Mouse (Mus musculus) lung, embryonic 15.5 days (tissue): Measurements from ENCODE around the gene Micall1. TPM values are rescaled to one million over a fixed set of nuclear protein-coding genes. Genes with fewer than 3 reads are reported as not detected.

Experiments used
- ATAC-seq: fragments of 200-750 bp; cut with Nextera tagmentation; 2 replicates; pipeline ENCODE4 v1.8.0; 2017; ENCODE audit warnings: moderate number of reproducible peaks, borderline replicate concordance; ENCODE audit not compliant: low FRiP score, low TSS enrichment; ENCODE audit errors: extremely low read depth
- H3K27ac ChIP-seq: fragments of 300-500 bp; sonication (generic); 2 replicates; pipeline ENCODE4 v1.5.1; 2015; ENCODE audit warnings: moderate library complexity, mild to moderate bottlenecking, inconsistent platforms
- H3K27me3 ChIP-seq: fragments of 300-500 bp; sonication (generic); 2 replicates; pipeline ENCODE4 v1.6.1; 2015; ENCODE audit warnings: inconsistent platforms
- H3K36me3 ChIP-seq: fragments of 300-500 bp; sonication (generic); 2 replicates; pipeline ENCODE4 v1.6.1; 2015; ENCODE audit warnings: inconsistent platforms
- H3K4me1 ChIP-seq: fragments of 300-500 bp; sonication (generic); 2 replicates; pipeline ENCODE4 v1.6.1; 2015; ENCODE audit warnings: inconsistent platforms
- H3K4me2 ChIP-seq: fragments of 300-500 bp; sonication (generic); 2 replicates; pipeline ENCODE4 v1.6.1; 2015; ENCODE audit warnings: inconsistent platforms, mild to moderate bottlenecking, moderate library complexity
- H3K4me3 ChIP-seq: fragments of 300-500 bp; sonication (generic); 2 replicates; pipeline ENCODE4 v1.5.1; 2015; ENCODE audit warnings: mild to moderate bottlenecking, inconsistent platforms
- H3K9ac ChIP-seq: fragments of 300-500 bp; sonication (generic); 2 replicates; pipeline ENCODE4 v1.6.1; 2015; ENCODE audit warnings: inconsistent platforms
- H3K9me3 ChIP-seq: fragments of 300-500 bp; sonication (generic); 2 replicates; pipeline ENCODE4 v1.6.1; 2016; ENCODE audit warnings: inconsistent platforms
- WGBS: fragments of 180-500 bp; shearing (Covaris S2); methylation state at CpG from one replicate; pipeline ENCODE4 v1.1.7; 2015; 5-methylcytosine and 5-hydroxymethylcytosine counted together
- polyA plus RNA-seq: library from polyadenylated mRNA; unstranded; fragments of >200 nt; fragmentation: Nextera tagmentation; extraction: Ambion mirVana; gene quantifications from 2 replicates; pipeline ENCODE4 v1.2.1, GENCODE M21; 2015

Gene Micall1
- polyA plus RNA-seq, 1 experiment from 2014 or later = 8.8 TPM

GRCm38 (mm10) chr15:79119491-79119890, 10.8 kb downstream of the Micall1 start:
- H3K27ac ChIP-seq = no peak overlapping the region
- no peaks in the 10 kb centered on the region; the same call in 1 of the 2 replicates for H3K4me1 ChIP-seq
- no peak overlapping the region for H3K4me3 ChIP-seq
- peaks cover 39% of the 10 kb centered on the region for H3K36me3 ChIP-seq
- no peak overlapping the region for H3K4me2 ChIP-seq
- ATAC-seq = no peak
- 80% methylated on average over 9 of the region's 9 CpGs for WGBS
- no peaks in the 10 kb centered on the region for H3K27me3 ChIP-seq
- H3K9me3 ChIP-seq = no peaks in the 10 kb centered on the region
- no peak overlapping the region for H3K9ac ChIP-seq

- Histone ChIP-seq H3K27ac (no peak overlapping the region), H3K4me2 (no peak overlapping the region), H3K36me3 (peaks cover 40% of the 10 kb centered on the region), H3K4me1 (no peaks in the 10 kb centered on the region), H3K27me3 (no peaks in the 10 kb centered on the region), H3K9ac (no peak overlapping the region), H3K4me3 (no peak overlapping the region), H3K9me3 (no peaks in the 10 kb centered on the region)
- 89% methylated on average over 4 of the region's 4 CpGs for WGBS
- ATAC-seq = no peak
Measured at GRCm38 (mm10) chr15:79122119-79122518, 13.4 kb downstream of the Micall1 start.

GRCm38 (mm10) chr15:79122546-79122945, 13.8 kb downstream of the Micall1 start:
- H3K9me3 ChIP-seq = no peaks in the 10 kb centered on the region
- H3K27ac ChIP-seq = no peak overlapping the region
- H3K9ac ChIP-seq = no peak overlapping the region
- peaks cover 45% of the 10 kb centered on the region for H3K36me3 ChIP-seq
- H3K27me3 ChIP-seq = no peaks in the 10 kb centered on the region
- 83% methylated on average over 13 of the region's 13 CpGs for whole genome bisulfite sequencing
- H3K4me1 ChIP-seq = no peaks in the 10 kb centered on the region
- no peak overlapping the region for H3K4me2 ChIP-seq
- no peak for ATAC-seq
- H3K4me3 ChIP-seq = no peak overlapping the region

- Histone ChIP-seq H3K9me3 (no peaks in the 10 kb centered on the region), H3K9ac (no peak overlapping the region), H3K27ac (no peak overlapping the region), H3K4me2 (no peak overlapping the region), H3K4me3 (no peak overlapping the region), H3K36me3 (peaks cover 53% of the 10 kb centered on the region), H3K27me3 (no peaks in the 10 kb centered on the region), H3K4me1 (no peaks in the 10 kb centered on the region)
- 80% methylated on average over 6 of the region's 6 CpGs for whole genome bisulfite sequencing
- no peak for ATAC-seq
Measured at GRCm38 (mm10) chr15:79123751-79124150, 15.1 kb downstream of the Micall1 start.

GRCm38 (mm10) chr15:79124331-79124875, 15.7 kb downstream of the Micall1 start:
- H3K9me3 ChIP-seq = no peaks in the 10 kb centered on the region
- peaks cover 49% of the 10 kb centered on the region for H3K36me3 ChIP-seq
- no peak overlapping the region for H3K4me3 ChIP-seq
- no peak overlapping the region for H3K9ac ChIP-seq
- no peak for ATAC-seq
- no peaks in the 10 kb centered on the region for H3K27me3 ChIP-seq
- WGBS = 75% methylated on average over 10 of the region's 10 CpGs
- no peaks in the 10 kb centered on the region for H3K4me1 ChIP-seq
- no peak overlapping the region for H3K27ac ChIP-seq
- no peak overlapping the region for H3K4me2 ChIP-seq

GRCm38 (mm10) chr15:79126217-79126932, 17.7 kb downstream of the Micall1 start:
- 79% methylated on average over 13 of the region's 13 CpGs for WGBS
- Histone ChIP-seq H3K4me1 (no peaks in the 10 kb centered on the region), H3K27ac (no peak overlapping the region), H3K4me2 (no peak overlapping the region), H3K9ac (no peak overlapping the region), H3K27me3 (no peaks in the 10 kb centered on the region), H3K9me3 (no peaks in the 10 kb centered on the region), H3K36me3 (peaks cover 59% of the 10 kb centered on the region), H3K4me3 (no peak overlapping the region)
- ATAC-seq = no peak

GRCm38 (mm10) chr15:79127101-79127500, 18.4 kb downstream of the Micall1 start:
- Histone ChIP-seq H3K27me3 (no peaks in the 10 kb centered on the region), H3K4me3 (no peak overlapping the region), H3K4me1 (no peaks in the 10 kb centered on the region), H3K9me3 (no peaks in the 10 kb centered on the region), H3K36me3 (peaks cover 65% of the 10 kb centered on the region), H3K9ac (no peak overlapping the region), H3K4me2 (no peak overlapping the region), H3K27ac (no peak overlapping the region)
- WGBS = 91% methylated on average over 12 of the region's 12 CpGs
- ATAC-seq = no peak

- no peaks in the 10 kb centered on the region for H3K9me3 ChIP-seq
- no peaks in the 10 kb centered on the region for H3K27me3 ChIP-seq
- H3K4me1 ChIP-seq = no peaks in the 10 kb centered on the region
- WGBS = 96% methylated on average over 5 of the region's 5 CpGs
- no peak overlapping the region for H3K27ac ChIP-seq
- ATAC-seq = no peak
- H3K4me3 ChIP-seq = no peak overlapping the region
- H3K36me3 ChIP-seq = peaks cover 73% of the 10 kb centered on the region
- no peak overlapping the region for H3K9ac ChIP-seq
- no peak overlapping the region for H3K4me2 ChIP-seq
Measured at GRCm38 (mm10) chr15:79128208-79128607, 19.5 kb downstream of the Micall1 start.

GRCm38 (mm10) chr15:79129311-79129710, 20.6 kb downstream of the Micall1 start:
- Histone ChIP-seq H3K27ac (no peak overlapping the region), H3K27me3 (no peaks in the 10 kb centered on the region), H3K9ac (no peak overlapping the region), H3K36me3 (peaks cover 74% of the 10 kb centered on the region), H3K4me2 (no peak overlapping the region), H3K4me3 (no peak overlapping the region), H3K9me3 (no peaks in the 10 kb centered on the region), H3K4me1 (no peaks in the 10 kb centered on the region)
- no peak for ATAC-seq
- WGBS = 69% methylated on average over 7 of the region's 7 CpGs

- peaks cover 70% of the 10 kb centered on the region for H3K36me3 ChIP-seq
Measured at GRCm38 (mm10) chr15:79130782-79131181, 22.1 kb downstream of the Micall1 start.

GRCm38 (mm10) chr15:79131442-79131841, 22.7 kb downstream of the Micall1 start:
- no peak overlapping the region for H3K9ac ChIP-seq
- 0 out of 2 replicates have a peak, but pooled peaks have one; percentile 10 for ATAC-seq
- H3K27me3 ChIP-seq = no peaks in the 10 kb centered on the region
- H3K9me3 ChIP-seq = no peaks in the 10 kb centered on the region
- H3K36me3 ChIP-seq = peaks cover 66% of the 10 kb centered on the region
- peak overlapping the region; percentile 27; the same call in 1 of the 2 replicates for H3K27ac ChIP-seq
- H3K4me1 ChIP-seq = no peaks in the 10 kb centered on the region
- H3K4me2 ChIP-seq = no peak overlapping the region
- WGBS = 60% methylated on average over 7 of the region's 7 CpGs
- no peak overlapping the region for H3K4me3 ChIP-seq

More at GRCm38 (mm10) chr15:79130782-79131181, 22.1 kb downstream of the Micall1 start:
- H3K4me2 ChIP-seq = no peak overlapping the region
- no peak overlapping the region for H3K4me3 ChIP-seq
- no peak overlapping the region for H3K9ac ChIP-seq
- H3K27me3 ChIP-seq = no peaks in the 10 kb centered on the region
- no peaks in the 10 kb centered on the region for H3K4me1 ChIP-seq
- no peaks in the 10 kb centered on the region for H3K9me3 ChIP-seq
- 69% methylated on average over 10 of the region's 10 CpGs for WGBS
- ATAC-seq = no peak
- H3K27ac ChIP-seq = peak overlapping the region; percentile 27; the same call in 1 of the 2 replicates

GRCm38 (mm10) chr15:79133191-79133661, 24.5 kb downstream of the Micall1 start:
- H3K36me3 ChIP-seq = peaks cover 51% of the 10 kb centered on the region
- no peaks in the 10 kb centered on the region for H3K4me1 ChIP-seq
- 79% methylated on average over 6 of the region's 6 CpGs for WGBS
- H3K4me2 ChIP-seq = no peak overlapping the region
- no peak for ATAC-seq
- no peak overlapping the region for H3K4me3 ChIP-seq
- no peaks in the 10 kb centered on the region for H3K27me3 ChIP-seq
- no peaks in the 10 kb centered on the region for H3K9me3 ChIP-seq
- no peak overlapping the region for H3K9ac ChIP-seq
- no peak overlapping the region for H3K27ac ChIP-seq
